Mouse (Mus musculus): ENCODE measurements at regions not wholly inside any gene's neighbourhood (a gene's known extent, or its start where the extent isn't known, plus 50 kb on each side); places are given as distances from the start of the nearest gene placed in this dataset.

DNA sequence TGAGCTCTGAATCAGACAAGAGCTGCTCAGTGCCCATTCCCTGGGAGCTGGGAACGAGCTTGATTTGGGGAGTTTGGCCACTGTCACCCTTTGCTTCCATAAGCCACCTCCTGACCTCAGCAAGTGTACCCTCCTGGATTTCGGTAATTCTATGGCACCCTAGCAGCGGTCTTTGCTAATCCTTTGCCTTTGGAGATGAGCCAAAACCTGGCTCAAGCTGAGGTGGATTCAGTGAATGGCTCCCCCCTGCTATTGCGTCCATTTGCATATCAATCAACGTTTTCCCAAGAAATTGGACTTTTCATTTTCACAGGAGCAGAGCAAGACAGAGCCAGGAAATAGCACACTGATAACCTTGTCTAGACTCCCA lies 204.1 kb downstream of the 1700129C05Rik start:
- TF ChIP-seq POLR2A (IDR thresholded peaks at IDR 0.05; ENCODE audit: low read depth, low read length) (no peak), CTCF (IDR thresholded peaks at IDR 0.05; ENCODE audit: extremely low read depth, insufficient read depth, insufficient read length, insufficient replicate concordance) (no peak)

Measured in spleen, adult 2 months (tissue).